Mouse (Mus musculus) frontal cortex, postnatal 25 days (tissue): ENCODE measurements around the gene Slc51a.

Source experiments
- DNase-seq, 2 experiments: peaks; one replicate each; pipeline ENCODE4 v3.0.0; 2022; ENCODE audit warnings: low spot score in 2 of 2

Gene Slc51a

GRCm38 (mm10) chr16:32431047-32431591 is 56.6 kb downstream of the Slc51a start:
- no peak for DNase-seq

GRCm38 (mm10) chr16:32430474-32431046 is 57.1 kb downstream of the Slc51a start, which contains the start of gene Pcyt1a:
Pcyt1a (plus strand) TSS chr16:32430921.
- peak; percentile 70 to 81 for DNase-seq

GRCm38 (mm10) chr16:32427506-32427905 is 60.2 kb downstream of the Slc51a start:
- DNase-seq, result no peak
